Mouse (Mus musculus) R1 (cell line): ENCODE results near the gene Rbm44.
A peak's percentile ranks its signal among the peaks of the same experiment; 100 is the strongest.

ENCODE experiments used
- DNase-seq: peaks from one replicate; pipeline ENCODE4 v3.0.0-alpha.2; 2018; ENCODE audit warnings: low read depth, low spot score

The Rbm44 gene

DNA sequence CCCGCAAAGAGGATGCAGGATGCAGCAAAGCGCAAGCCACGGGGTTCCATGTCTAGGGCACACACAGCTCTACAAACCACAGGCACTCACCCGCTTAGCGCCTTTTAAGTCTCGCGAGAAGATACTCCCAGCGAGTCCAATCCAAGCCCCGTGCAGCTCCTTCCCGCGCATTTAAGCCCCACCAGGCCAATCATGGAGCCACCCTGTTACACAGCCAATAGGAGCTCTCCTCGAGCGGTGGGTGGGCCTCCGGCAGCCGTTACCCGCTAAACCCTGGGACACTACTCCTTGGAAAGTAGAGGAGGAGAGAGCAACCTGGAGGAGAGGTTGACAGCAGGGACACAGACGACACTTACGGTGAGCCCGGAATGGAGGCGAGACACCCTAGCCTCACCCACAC lies at the start of gene Rbm44:
Gene Rbm44, plus strand, starts transcription at position 277 of the 400 bp plus-strand sequence.
- DNase-seq = peak; percentile 83

DNA sequence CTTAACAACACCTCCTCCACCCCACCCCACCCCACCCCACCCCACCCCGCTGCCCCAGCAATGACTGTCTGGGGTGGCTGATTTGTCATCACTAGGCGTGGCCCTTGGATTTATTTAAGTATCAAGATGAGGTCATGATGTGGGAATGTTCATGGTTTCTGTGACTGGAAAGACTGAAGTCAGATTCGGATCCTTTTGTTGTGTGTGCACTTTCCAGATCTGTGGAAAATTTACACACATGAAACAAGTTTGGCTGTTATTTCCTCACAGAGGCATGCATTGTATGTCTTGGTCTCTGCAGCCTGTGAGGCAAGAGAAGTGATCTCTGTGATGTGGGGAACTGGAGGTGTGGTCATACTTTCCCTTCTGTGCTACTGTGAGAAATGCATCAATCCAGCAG lies 49.6 kb upstream of the Rbm44 start:
- peak; percentile 47 for DNase-seq

DNA sequence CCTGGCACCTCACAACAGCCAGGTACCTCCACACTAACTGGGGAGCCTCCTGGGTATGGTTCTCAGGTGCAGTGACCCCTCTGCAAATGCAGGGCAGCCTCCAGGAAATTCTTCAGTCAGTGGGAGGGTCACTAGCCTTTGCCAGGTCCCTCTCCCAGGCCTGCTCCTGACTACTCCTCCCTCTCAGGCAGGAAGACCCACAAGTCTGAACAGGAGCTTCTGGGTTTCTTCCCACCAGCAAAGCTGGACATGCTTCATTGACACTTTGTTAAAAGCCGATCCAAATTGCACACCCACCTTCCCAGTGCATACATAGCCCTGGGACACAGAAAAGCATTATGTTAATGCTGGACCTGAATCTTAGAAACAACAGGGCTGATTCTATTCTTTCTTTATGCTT lies 49.0 kb upstream of the Rbm44 start:
- DNase-seq = no peak

DNA sequence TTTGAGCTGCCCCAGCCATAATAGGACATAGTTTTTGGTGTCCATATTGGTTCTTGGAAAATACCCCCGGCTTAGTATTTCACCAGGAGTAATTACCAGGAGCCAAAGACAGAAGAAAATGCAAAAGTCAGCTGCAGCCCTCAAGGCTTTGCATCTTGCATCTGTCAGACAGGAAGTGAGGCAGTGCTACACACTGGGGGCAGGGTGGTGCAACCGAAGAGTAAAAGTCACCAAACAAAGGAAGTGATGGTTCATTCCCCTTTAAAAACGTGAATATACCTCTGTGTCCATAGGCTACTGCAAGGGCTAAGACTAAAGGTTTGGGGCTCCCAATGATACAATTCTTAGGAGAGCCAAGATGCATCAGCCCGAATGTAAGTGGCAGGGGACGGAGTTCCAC lies 48.4 kb upstream of the Rbm44 start:
- no peak for DNase-seq

DNA sequence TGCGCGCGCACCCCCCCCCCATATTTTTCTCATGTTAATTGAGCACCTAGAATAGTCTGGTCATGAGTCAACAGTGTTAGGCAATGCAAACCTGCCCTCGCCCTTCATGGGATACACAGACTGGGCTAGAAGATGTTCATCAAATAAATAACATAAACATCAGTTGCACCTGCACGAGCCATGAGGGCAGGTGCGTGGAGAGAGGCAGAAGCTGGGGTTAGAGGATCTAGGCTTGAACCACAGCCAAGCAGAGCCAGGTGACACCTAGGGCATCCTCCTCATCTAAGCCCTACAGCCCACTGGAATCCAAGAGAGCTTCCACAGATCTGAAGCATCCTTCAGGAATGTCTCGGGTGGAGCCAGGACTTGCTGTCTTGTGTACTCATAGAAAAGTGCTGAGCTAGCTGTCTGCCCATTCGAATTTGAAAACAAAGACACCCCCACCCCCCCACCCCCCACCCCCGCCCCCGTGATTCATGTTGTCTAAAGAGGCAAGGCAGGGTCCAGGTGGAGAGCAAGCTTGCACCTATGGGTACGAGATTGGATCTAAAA lies 47.5 kb upstream of the Rbm44 start:
- DNase-seq = no peak

DNA sequence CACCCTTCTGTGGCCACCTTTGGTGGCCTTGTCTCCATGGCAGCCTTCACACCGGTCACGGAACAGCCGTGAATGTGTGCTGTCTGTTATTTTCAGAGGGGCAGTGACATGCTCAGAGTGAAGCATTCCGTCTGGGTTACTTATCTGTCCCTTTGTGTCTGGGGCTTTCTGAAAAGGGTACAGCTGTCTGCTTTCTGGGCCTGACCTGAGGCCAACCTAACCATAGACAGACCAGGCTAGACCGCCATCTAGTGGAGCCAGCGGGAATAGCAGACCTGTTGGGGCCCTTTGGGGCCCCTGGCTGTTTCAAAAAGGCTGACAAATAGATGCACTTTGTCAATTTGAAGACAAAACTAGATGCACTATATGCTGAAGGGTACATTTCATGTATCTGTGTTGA lies 46.0 kb upstream of the Rbm44 start:
- peak; percentile 57 for DNase-seq

DNA sequence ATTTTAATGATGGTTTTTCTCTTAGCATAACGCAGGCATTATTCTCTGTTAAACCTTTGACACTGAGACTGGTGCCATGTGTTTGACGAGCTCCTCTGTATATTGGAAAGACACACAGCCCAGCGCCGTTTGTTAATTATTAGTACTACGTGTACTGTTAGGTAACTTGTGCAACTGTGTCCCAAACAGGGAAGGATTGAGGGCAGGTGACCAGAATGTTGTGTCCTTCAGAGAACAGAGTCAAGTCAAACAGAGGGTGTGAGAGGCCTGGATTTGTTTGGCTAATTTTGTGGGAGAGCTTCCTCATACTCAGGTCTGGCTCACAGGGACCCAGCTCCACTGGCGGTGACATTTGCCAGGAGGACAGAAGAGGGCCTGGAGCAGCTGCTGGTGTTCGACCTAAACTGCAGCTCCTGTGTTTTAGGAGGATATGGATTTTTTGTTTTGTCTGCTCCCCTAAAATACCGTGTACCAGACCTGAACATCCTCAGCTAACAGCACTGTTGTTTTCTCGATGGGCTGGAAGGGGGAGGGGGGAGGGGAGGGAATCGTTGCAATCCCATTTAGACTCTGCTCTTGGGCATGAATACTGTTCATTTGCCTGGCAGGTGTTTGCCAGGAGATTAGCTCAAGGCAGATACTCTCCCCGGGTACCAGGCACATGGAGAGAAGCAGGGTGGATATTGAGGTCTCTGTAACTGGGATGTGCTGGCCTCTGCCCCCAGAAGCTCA lies 43.0 kb upstream of the Rbm44 start:
- DNase-seq = no peak

DNA sequence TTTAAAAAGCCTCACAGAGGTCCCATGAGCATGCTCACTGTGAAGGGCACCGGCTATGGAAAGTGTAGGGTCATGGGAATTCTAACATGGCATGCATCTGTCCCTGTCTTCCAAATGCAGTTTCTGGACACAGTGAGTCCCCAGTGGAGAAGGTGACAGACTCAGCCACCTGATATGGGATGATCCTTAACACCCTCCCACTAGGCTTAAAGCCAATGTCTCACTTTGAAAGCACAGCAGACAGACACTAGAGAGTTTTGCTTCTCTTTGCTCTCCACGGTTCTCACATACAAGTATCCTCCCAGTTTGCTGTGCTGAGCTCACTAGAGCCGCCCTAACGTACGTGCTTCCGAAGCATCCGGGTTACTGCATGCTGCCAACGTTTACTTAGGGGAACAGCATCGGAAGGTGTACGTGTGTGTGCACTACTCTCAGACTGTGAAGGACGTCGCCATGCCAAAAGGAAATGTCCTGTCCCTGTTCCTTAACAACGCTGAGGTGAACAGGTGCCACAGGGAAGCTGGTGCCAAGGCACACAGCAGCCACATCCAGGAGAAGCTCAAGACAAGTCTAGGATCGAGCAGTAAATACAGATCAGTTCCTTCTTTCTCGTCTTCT lies 41.4 kb upstream of the Rbm44 start:
- DNase-seq = no peak

DNA sequence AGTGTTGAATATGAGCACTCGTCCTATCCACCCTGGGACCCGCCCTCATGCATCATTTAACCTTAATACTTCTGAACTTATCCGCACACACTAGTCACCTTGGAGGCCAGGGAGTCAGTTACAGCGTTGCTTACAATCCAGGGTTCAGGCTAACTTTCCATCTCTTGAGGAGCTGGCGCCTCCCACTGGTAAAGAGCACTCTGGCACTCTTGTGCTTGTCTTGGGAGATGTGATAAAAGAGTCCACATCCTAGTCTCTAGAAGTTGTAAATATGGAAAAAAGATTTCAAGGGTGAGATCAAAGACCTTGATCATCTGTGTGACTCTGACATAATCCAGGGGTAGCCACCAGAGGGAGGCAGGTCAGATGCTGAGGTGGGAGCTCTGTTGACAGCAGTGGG lies 37.3 kb upstream of the Rbm44 start:
- no peak for DNase-seq

DNA sequence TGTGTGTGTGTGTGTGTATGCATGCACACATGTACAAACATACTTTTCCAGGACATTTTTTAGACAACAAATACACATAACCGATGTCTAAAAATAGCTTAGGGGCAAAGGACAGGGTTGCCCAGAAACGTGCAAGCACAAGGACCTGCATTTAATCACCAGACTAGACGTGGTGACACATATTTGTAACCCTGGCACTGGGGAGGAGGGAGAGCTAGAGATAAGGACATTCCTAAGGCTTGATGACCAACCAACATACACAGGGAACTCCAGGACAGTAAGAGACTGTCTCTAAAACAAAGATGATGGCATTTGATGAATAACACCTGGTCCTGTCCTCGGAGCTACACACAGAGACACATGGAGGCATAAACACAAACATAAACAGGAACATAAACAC lies 35.6 kb upstream of the Rbm44 start:
- DNase-seq = no peak

DNA sequence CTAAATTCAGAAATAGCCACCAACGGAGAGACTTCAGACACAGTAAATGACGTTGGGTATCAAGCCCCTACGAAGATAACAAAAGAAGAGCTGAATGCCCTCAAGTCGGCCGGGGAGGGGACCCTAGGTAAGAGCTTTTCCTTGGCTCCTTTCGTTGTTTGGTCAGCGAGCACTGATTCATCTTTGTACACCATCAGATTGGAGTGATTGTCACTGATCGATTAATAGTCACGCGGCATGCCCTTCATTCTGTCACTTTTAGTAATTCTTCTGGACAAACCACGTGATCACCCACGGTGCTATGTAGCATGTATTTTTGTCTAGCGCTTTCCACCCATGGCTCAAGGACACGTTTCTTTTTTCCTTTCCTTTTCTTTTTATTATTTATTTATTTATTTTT lies 32.7 kb upstream of the Rbm44 start:
- no peak for DNase-seq

DNA sequence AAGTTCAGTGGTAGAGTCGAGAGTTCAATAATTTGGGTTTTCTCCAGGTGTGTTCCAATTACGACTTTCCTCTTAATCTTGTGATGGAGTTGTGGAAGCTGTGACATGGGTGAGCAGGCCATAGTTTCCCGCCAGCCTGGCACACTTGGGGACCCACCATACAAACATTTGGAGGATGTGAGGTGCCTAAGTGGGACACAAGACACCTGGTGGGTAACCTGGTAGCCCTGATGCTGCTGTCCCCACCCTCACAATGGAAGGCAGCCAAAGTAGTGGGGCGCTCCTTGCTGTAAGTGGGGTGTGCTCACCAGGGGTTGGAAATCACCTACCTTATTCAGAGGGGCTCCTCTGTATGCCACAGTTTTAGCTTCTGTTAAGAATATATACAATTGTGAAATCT lies 32.3 kb upstream of the Rbm44 start:
- DNase-seq = no peak

DNA sequence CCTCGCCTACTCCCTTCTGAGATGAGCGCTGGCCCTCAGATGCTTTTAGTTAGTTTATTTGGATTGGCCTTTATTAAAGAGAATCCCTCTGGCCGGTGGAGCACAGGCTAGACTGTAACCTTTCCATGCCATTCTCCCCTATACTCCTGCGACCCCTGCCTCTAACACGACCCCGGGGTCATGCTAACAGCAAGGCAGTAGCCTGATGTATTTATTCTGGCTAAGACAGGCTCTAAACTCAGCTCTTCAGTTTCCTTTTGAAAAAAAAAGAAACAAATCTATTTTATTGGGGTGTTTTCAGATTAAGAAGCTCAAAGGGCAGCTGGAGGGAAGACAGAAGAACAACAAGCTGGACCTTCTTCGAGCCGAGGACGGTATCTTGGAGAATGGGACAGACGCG lies 22.8 kb upstream of the Rbm44 start:
- no peak for DNase-seq

DNA sequence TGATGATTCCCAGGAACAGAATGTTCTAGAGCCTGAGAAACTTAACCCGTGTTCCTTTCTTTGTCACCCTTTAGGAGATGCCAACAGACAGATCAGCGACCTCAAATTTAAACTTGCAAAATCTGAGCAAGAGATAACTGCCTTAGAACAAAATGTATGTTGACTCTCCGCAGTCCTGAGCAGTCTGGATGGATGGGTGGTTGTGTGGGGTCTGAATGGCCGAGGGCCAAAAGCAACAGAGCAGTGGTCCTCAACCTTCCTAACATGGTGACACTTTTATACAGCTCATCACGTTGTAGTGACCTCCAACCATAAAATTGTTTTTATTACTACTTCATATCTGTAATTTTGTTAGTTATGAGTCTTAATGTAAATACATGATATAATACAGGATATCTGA lies 21.9 kb upstream of the Rbm44 start:
- DNase-seq = no peak

DNA sequence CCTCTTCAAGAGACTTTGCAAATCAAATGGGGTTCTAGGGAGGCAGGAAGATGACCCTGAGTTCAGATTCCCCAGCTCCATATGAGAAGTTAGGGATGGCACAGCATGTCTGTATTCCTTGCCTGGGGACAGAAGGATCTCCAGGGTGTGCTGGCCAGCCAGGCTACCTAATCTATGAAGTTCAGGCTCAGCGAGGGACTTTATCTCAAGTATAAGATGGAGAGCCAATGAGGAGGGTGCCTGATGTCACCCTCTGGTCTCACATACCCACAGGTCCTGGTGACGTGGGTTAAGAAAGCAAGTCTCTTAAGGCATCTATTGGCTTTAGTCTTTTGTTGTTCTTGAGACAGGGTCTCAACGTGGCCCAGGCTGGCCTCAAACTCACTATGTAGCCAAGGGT lies 21.4 kb upstream of the Rbm44 start:
- DNase-seq = no peak

DNA sequence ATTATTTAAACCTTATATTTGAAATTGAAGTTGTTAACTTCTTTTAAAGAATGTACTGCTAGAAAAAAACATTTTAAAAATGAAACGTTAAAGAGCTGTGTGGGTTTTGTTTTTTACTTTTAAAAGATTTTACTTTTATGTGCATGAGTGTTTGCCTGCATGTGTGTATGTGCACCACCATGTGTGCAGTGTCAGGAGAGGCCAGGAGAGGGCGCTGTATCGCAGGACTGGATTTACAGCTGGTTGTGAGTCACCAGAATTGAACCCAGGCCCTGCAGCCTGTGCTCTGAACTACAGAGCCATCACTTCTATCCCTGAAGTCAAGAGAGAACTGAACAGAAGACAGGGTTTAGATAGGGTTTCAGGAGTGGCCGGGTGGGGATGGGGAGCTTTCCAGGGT lies 16.0 kb upstream of the Rbm44 start:
- DNase-seq = no peak

DNA sequence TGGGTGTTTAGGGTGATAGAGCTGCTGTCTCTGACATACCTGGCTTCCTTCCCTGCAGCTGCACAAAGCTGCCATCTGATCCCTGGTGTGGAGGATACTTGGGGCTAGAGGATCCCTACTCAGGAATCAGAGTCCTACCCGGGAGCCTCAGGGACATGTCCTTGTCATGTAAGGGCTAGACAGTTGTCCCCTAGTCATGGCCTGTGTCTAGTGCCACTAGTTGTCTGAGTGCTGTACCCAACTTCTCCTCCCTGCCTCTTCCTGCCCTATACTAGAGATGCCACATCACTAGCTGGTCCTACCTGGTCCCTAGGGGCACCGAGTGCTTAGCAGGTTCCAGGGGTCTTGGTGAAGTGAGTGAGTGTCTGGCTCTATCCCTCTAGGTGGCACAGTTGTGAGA lies 7.9 kb upstream of the Rbm44 start:
- no peak for DNase-seq

DNA sequence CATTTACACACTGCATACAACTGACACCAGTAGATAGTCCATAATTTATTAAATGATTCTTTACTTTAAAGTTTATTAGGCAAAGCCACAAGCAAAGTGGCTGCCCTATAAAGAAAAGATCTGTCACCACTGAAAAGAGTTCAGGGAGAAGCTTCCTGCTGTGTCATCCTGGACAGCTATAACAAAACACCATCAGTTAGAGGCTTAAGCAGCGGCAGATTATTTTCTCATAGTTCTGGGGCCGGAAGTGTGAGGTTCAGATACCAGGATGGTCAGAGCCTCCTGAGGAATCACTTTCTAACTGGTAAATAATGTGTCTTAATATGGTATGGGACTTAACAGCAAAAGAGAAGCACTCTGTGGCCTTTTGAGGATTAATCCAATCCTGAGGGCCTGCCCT lies 6.6 kb downstream of the Rbm44 start:
- DNase-seq = no peak

DNA sequence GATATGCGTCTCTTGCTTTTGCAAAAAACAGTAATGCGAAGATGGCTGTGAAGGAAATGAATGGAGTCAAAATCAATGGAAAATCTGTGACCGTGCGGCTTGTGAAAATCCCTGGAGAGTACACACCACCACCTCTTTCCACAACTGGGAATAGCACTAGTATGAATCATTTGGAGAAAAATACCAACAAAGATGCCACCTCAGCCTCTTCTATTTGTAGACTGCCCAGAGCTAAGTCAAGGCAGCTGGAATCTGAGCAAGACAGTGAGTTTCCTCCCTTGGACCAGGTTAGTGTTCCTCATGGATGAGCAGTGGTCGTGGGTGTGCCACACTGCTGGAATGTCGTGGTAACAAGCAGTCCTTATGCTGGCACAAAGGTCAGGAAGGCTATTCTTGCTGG lies 21.9 kb downstream of the Rbm44 start:
- DNase-seq = no peak

DNA sequence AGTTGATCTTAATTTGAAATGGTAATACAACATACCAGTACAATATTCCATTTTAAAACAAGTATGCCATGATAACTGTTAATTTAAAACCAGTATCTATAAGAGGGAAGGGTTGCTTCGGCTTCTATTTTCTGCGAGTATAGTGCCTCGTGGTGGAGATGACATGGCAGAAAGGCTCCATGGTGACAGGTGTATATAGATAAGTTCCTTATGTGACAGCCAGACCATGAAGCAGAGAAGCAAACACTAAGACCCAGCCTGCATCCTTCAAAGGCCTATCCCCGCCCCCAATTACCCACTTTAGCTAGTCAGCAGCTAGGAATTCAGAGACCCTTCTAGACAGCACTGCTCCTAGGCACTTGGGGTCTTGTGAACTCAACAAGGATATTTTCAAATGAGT lies 24.3 kb downstream of the Rbm44 start:
- no peak for DNase-seq

DNA sequence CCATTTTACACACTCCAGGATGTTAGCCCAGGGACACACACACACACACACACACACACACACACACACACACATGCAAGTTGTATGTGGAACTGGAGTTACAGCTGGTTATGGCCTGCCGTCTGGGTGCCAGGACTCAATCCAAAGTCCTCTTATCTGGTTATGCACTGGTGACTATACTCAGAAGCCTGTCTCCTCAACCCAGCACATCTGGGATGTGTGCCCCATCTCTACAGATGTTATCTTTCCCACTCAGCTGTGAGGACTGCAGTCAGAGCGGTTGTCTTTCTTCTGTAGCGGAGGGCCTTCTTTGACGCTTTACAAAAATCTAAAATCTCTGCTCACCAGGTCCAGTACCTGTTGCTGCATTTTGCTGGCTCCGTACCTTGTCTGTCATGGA lies 29.9 kb downstream of the Rbm44 start:
- DNase-seq = no peak

DNA sequence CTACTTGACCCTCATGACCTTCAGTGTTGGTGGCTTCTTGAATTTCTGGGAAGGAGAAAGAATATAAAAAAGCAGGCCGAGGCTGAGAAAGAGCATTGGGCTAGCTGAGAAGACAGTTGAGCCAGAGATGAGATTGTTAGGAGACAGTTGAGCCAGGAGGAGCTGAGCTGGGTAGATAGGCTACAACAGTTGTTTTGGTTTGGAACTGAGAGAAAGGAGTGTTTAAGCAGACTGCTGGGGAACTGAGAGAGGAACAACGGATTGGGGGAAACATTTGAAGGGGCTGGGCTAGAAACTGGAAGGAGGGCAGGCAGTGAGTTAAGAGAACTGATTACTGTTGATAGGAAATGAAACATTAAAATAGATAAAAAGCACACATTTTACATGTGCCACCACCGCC lies 31.1 kb downstream of the Rbm44 start:
- no peak for DNase-seq

DNA sequence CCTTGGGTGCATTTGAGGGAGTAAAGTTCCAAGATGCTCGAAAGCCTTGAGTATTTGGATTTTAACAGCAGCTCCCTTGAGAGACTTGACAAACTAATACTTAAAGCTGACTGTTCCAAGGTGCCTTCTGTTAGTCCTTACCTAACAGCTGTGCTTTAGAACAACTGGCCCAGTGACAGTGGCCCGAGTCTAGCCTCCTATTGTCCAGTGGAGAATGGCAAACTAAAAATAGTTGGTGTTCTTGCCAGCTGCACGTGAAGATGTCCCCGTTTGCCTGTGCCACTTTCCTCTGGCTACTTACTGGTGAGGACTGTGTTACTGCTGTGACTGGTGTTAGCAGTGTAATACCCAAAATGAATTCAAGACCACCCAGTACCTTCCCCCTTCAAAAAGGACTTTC lies 32.0 kb downstream of the Rbm44 start:
- DNase-seq = no peak

DNA sequence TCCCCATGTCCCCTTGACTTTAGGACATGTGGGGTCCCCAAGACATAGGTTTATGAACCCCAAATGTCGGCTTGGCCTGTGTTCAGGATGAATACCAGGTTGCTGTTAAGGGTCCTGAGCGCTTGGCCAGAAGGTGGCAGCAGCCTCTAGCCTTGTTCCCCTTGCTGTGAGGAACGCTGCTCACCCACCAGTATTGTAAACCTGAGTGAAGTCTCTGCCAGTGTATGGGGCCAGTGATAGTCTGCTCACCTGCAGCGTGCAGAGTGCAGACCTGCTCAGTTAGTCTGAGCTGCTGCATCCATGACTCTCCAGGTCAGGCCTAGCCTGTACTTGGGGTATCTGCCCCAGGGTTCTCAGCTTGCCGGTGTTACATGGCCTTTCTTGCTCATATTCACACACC lies 34.2 kb downstream of the Rbm44 start:
- peak; percentile 41 for DNase-seq
